Mouse (Mus musculus) left cerebral cortex, postnatal 10 days (tissue): Measurements from ENCODE around the gene Meltf. TPM values are rescaled to one million over a fixed set of nuclear protein-coding genes. Genes with fewer than 3 reads are reported as not detected.

Experiments used
- total RNA-seq, 2 experiments: library from RNA; stranded (reverse); gene quantifications; 2 replicates each; pipeline ENCODE4 v1.2.3; 2021

Meltf gene
- total RNA-seq, 2 experiments from 2014 or later, result 0.36 to 0.61 TPM

Other genes with a start within 250 kb of the Meltf start
- 100 to 1,000 TPM; 103 TPM for gene Dlg1, start 215.4 kb upstream of the Meltf start, total RNA-seq
- gene Pigz, start 55.0 kb downstream of the Meltf start, total RNA-seq, result 10 to 100 TPM in 1 of 2 experiments, 1 to 10 TPM in 1; 7.9 to 12.9 TPM
- 10 to 100 TPM; 52.4 to 54.4 TPM for gene 0610012G03Rik, start 69.7 kb downstream of the Meltf start, total RNA-seq
- 10 to 100 TPM; 44.8 to 45.9 TPM for gene Ncbp2, start 69.7 kb downstream of the Meltf start, total RNA-seq
- 10 to 100 TPM; 41.7 to 43.8 TPM for gene Senp5, start 124.5 kb downstream of the Meltf start, total RNA-seq
- 10 to 100 TPM; 29.0 to 30.5 TPM for gene Pak2, start 200.5 kb downstream of the Meltf start, total RNA-seq
- 10 to 100 TPM; 27.7 to 33.5 TPM for gene Pigx, start 220.9 kb downstream of the Meltf start, total RNA-seq
- 10 to 100 TPM; 59.0 to 63.1 TPM for gene Cep19, start 221.0 kb downstream of the Meltf start, total RNA-seq